Comparison of ENCODE assay signal across 13 mouse cellular contexts in the genomic region with DNA sequence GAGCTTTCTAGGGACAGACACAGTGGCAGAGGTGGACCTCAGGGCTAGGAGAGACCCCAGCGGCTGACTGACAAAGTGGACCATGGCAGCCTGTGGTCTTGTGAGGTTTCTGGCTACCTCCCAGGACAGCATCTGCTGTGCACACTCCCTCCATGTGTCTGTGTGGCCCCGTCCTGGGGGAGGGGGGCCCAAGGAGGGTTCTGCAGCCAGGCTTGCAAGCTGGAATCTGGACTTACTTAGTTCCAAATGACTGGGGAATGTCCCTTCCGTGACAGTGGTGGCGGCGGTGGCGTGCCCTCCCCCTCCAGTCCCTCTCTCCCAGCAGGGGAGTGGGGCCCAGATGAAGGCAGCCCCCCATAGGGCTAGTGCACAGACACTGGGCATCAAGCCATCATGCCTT. TPM values are rescaled to one million over a fixed set of nuclear protein-coding genes. Genes with fewer than 3 reads are reported as not detected.
A peak's percentile ranks its signal among the peaks of the same experiment; 100 is the strongest.
DNase-seq lines count a peak whose midpoint lies in the region; ATAC-seq and TF ChIP-seq lines count a peak whose summit lies in the region.
"Had no signal": no experiment of that assay in that cellular context is flagged by ENCODE, and none has a peak within 500 bp of the region (broad histone marks: within the 10 kb centered on the region; RNA-seq: fewer than 3 reads in every experiment).

No protein-coding gene starts in this region.

- no peak for TF ChIP-seq POLR2A in lung, adult 2 months (IDR thresholded peaks at IDR 0.05; ENCODE audit: borderline replicate concordance, extremely low read depth, low read depth, low read length)

- 41% methylated on average over 6 of the region's 6 CpGs for WGBS in heart, embryonic 12.5 days
- 51% methylated on average over 6 of the region's 6 CpGs for WGBS in lung, postnatal 0 days
- 67% methylated on average over 6 of the region's 6 CpGs for WGBS in lung, adult 2 months
- 12% methylated on average over 6 of the region's 6 CpGs for WGBS in embryonic facial prominence, embryonic 12.5 days
- WGBS in stomach, embryonic 14.5 days, result 25% methylated on average over 6 of the region's 6 CpGs

- DNase-seq in heart, postnatal 4 days, result peak; percentile 52
- peak; percentile 16 for DNase-seq in lung, postnatal 0 days (ENCODE audit: low spot score)
- no peak for DNase-seq in lung, adult 2 months
- DNase-seq in layer of hippocampus, adult 18-20 months (ENCODE audit: low spot score in 2 of 2), result no peak
- DNase-seq: cerebellum, adult 18-20 months; thymus, postnatal 4 days had no signal

- H3K27ac ChIP-seq in heart, embryonic 12.5 days (ENCODE audit: poor library complexity, severe bottlenecking), result no peak overlapping the region
- no peak overlapping the region for H3K27ac ChIP-seq in lung, postnatal 0 days (ENCODE audit: low read length)
- H3K27ac ChIP-seq in embryonic facial prominence, embryonic 12.5 days, result peak overlapping the region; percentile 80
- H3K27ac ChIP-seq in stomach, embryonic 14.5 days (ENCODE audit: low read length), result peak overlapping the region; percentile 66; the same call in 1 of the 2 replicates
- H3K27ac ChIP-seq: forebrain, embryonic 13.5 days; liver, embryonic 14.5 days had no signal

- H3K4me2 ChIP-seq in heart, embryonic 12.5 days, result no peak overlapping the region
- H3K4me2 ChIP-seq in lung, postnatal 0 days (replicated peaks; ENCODE audit: low read depth, low read length), result no peak overlapping the region
- H3K4me2 ChIP-seq in embryonic facial prominence, embryonic 12.5 days (replicated peaks), result no peak overlapping the region; the same call in 1 of the 2 replicates
- H3K4me2 ChIP-seq in stomach, embryonic 14.5 days (replicated peaks; ENCODE audit: low read depth, low read length), result 0 out of 2 replicates have a peak overlapping the region, but pooled peaks have one; percentile 3
- H3K4me2 ChIP-seq: forebrain, embryonic 13.5 days had no signal

- H3K4me1 ChIP-seq in heart, embryonic 12.5 days (replicated peaks), result peaks cover 36% of the 10 kb centered on the region
- peaks cover 15% of the 10 kb centered on the region; the same call in 1 of the 2 replicates for H3K4me1 ChIP-seq in lung, postnatal 0 days (ENCODE audit: insufficient read depth, low read depth, low read length)
- peaks cover 3% of the 10 kb centered on the region for H3K4me1 ChIP-seq in lung, adult 2 months (ENCODE audit: control insufficient read depth, insufficient read depth, low read length)
- H3K4me1 ChIP-seq in embryonic facial prominence, embryonic 12.5 days, result peaks cover 47% of the 10 kb centered on the region
- H3K4me1 ChIP-seq in stomach, embryonic 14.5 days (ENCODE audit: control insufficient read depth, insufficient read depth, low read length), result peaks cover 35% of the 10 kb centered on the region

- no peak overlapping the region for H3K9ac ChIP-seq in heart, embryonic 12.5 days
- no peak overlapping the region for H3K9ac ChIP-seq in lung, postnatal 0 days (replicated peaks; ENCODE audit: low read depth)
- H3K9ac ChIP-seq in embryonic facial prominence, embryonic 12.5 days, result no peak overlapping the region
- no peak overlapping the region for H3K9ac ChIP-seq in stomach, embryonic 14.5 days (replicated peaks; ENCODE audit: low read depth, low read length)
- H3K9ac ChIP-seq: forebrain, embryonic 13.5 days; liver, embryonic 14.5 days had no signal

- H3K27me3 ChIP-seq in heart, embryonic 12.5 days (replicated peaks), result peaks cover under 1% of the 10 kb centered on the region; the same call in 1 of the 2 replicates
- no peaks in the 10 kb centered on the region for H3K27me3 ChIP-seq in lung, postnatal 0 days (replicated peaks; ENCODE audit: insufficient read depth, low read length)
- H3K27me3 ChIP-seq in embryonic facial prominence, embryonic 12.5 days, result no peaks in the 10 kb centered on the region
- H3K27me3 ChIP-seq in stomach, embryonic 14.5 days (ENCODE audit: control insufficient read depth, insufficient read depth, low read length), result no peaks in the 10 kb centered on the region
- H3K27me3 ChIP-seq: forebrain, embryonic 13.5 days had no signal

- no peak for ATAC-seq in heart, embryonic 12.5 days (ENCODE audit: insufficient number of reproducible peaks, low FRiP score)
- ATAC-seq in lung, postnatal 0 days, result no peak
- no peak; the same call in 1 of the 2 replicates for ATAC-seq in embryonic facial prominence, embryonic 12.5 days (ENCODE audit: insufficient number of reproducible peaks, insufficient read depth, low FRiP score, low TSS enrichment)
- ATAC-seq in stomach, embryonic 14.5 days (ENCODE audit: insufficient number of reproducible peaks, insufficient read depth, low FRiP score, low read depth), result peak; percentile 50; the same call in 1 of the 2 replicates
- ATAC-seq: forebrain, embryonic 13.5 days had no signal

- TF ChIP-seq CTCF in lung, postnatal 0 days (IDR thresholded peaks at IDR 0.05), result no peak
- no peak for TF ChIP-seq CTCF in lung, adult 2 months (IDR thresholded peaks at IDR 0.05; ENCODE audit: insufficient read depth, low read length)

- H3K36me3 ChIP-seq in heart, embryonic 12.5 days, result no peaks in the 10 kb centered on the region
- no peaks in the 10 kb centered on the region for H3K36me3 ChIP-seq in lung, postnatal 0 days (ENCODE audit: insufficient read depth, low read length)
- no peaks in the 10 kb centered on the region for H3K36me3 ChIP-seq in embryonic facial prominence, embryonic 12.5 days
- H3K36me3 ChIP-seq in stomach, embryonic 14.5 days (ENCODE audit: control insufficient read depth, insufficient read depth, low read length), result no peaks in the 10 kb centered on the region

- no peaks in the 10 kb centered on the region for H3K9me3 ChIP-seq in heart, embryonic 12.5 days (replicated peaks)
- no peaks in the 10 kb centered on the region for H3K9me3 ChIP-seq in lung, postnatal 0 days (ENCODE audit: low read length)
- no peaks in the 10 kb centered on the region for H3K9me3 ChIP-seq in embryonic facial prominence, embryonic 12.5 days
- H3K9me3 ChIP-seq in stomach, embryonic 14.5 days (ENCODE audit: control insufficient read depth, low read depth, low read length), result no peaks in the 10 kb centered on the region
- H3K9me3 ChIP-seq: forebrain, embryonic 13.5 days had no signal

- no peak overlapping the region for H3K4me3 ChIP-seq in heart, embryonic 12.5 days
- H3K4me3 ChIP-seq in lung, postnatal 0 days (ENCODE audit: low read depth, low read length), result no peak overlapping the region
- H3K4me3 ChIP-seq in lung, adult 2 months (replicated peaks; ENCODE audit: extremely low read depth, low read depth, low read length), result no peak overlapping the region
- no peak overlapping the region for H3K4me3 ChIP-seq in embryonic facial prominence, embryonic 12.5 days
- H3K4me3 ChIP-seq in stomach, embryonic 14.5 days (ENCODE audit: low read depth, low read length), result no peak overlapping the region
- H3K4me3 ChIP-seq: forebrain, embryonic 13.5 days; myocyte had no signal

- no peak for TF ChIP-seq EP300 in lung, postnatal 0 days (IDR thresholded peaks at IDR 0.05)

RNA-seq across cellular contexts. Expression of a gene that starts 6.7 kb away (rescaled TPM):
- 10 to 100 TPM; 18.7 to 20.9 TPM for total RNA-seq in heart, postnatal 4 days (2021)
- polyA plus RNA-seq in heart, embryonic 12.5 days (2016; fragmentation: Nextera tagmentation; extraction: Ambion mirVana), result 8.1 and 8.4 TPM in 2 replicates
- 23.4 and 24.9 TPM in 2 replicates for polyA plus RNA-seq in lung, postnatal 0 days (2015; fragmentation: Nextera tagmentation; extraction: Ambion mirVana)
- polyA plus RNA-seq in lung, adult 2 months (2012; rRNA removed), result 318 and 413 TPM in 2 replicates
- 52.4 and 53.1 TPM in 2 replicates for polyA plus RNA-seq in embryonic facial prominence, embryonic 12.5 days (2016; fragmentation: Nextera tagmentation; extraction: Ambion mirVana)
- polyA plus RNA-seq in stomach, embryonic 14.5 days (2014; fragmentation: Nextera tagmentation; extraction: Ambion mirVana), result 30.2 and 33.2 TPM in 2 replicates
- total RNA-seq in layer of hippocampus, adult 18-20 months (2021), result 1 to 10 TPM; 2.8 to 5.9 TPM

RNA-seq across cellular contexts. Expression of a gene that starts 37.4 kb away (rescaled TPM):
- not detected for total RNA-seq in heart, postnatal 4 days (2021)
- polyA plus RNA-seq in heart, embryonic 12.5 days (2016; fragmentation: Nextera tagmentation; extraction: Ambion mirVana), result 0.97 and 1.2 TPM in 2 replicates
- 0.23 and 0.30 TPM in 2 replicates for polyA plus RNA-seq in lung, postnatal 0 days (2015; fragmentation: Nextera tagmentation; extraction: Ambion mirVana)
- 0.09 and 0.20 TPM in 2 replicates for polyA plus RNA-seq in lung, adult 2 months (2012; rRNA removed)
- 1.4 and 3.0 TPM in 2 replicates for polyA plus RNA-seq in embryonic facial prominence, embryonic 12.5 days (2016; fragmentation: Nextera tagmentation; extraction: Ambion mirVana)
- polyA plus RNA-seq in stomach, embryonic 14.5 days (2014; fragmentation: Nextera tagmentation; extraction: Ambion mirVana), result 1.8 and 2.4 TPM in 2 replicates
- total RNA-seq in layer of hippocampus, adult 18-20 months (2021), result not detected
- total RNA-seq: heart, adult 8-10 months had no signal
- polyA plus RNA-seq: myocyte had no signal

RNA-seq across cellular contexts. Expression of a gene that starts 47.6 kb away (rescaled TPM):
- total RNA-seq in heart, postnatal 4 days (2021), result 1 to 10 TPM; 8.0 to 8.1 TPM
- 2.9 and 3.2 TPM in 2 replicates for polyA plus RNA-seq in heart, embryonic 12.5 days (2016; fragmentation: Nextera tagmentation; extraction: Ambion mirVana)
- 0.51 and 0.81 TPM in 2 replicates for polyA plus RNA-seq in lung, postnatal 0 days (2015; fragmentation: Nextera tagmentation; extraction: Ambion mirVana)
- polyA plus RNA-seq in lung, adult 2 months (2012; rRNA removed), result 1.8 and 16.1 TPM in 2 replicates
- 8.2 and 8.3 TPM in 2 replicates for polyA plus RNA-seq in embryonic facial prominence, embryonic 12.5 days (2016; fragmentation: Nextera tagmentation; extraction: Ambion mirVana)
- 3.7 and 7.1 TPM in 2 replicates for polyA plus RNA-seq in stomach, embryonic 14.5 days (2014; fragmentation: Nextera tagmentation; extraction: Ambion mirVana)
- total RNA-seq in layer of hippocampus, adult 18-20 months (2021), result 10 to 100 TPM; 57.8 to 62.6 TPM

RNA-seq across cellular contexts. Expression of a gene that starts 53.8 kb away (rescaled TPM):
- 10 to 100 TPM; 65.4 to 73.1 TPM for total RNA-seq in heart, postnatal 4 days (2021)
- 127 and 137 TPM in 2 replicates for polyA plus RNA-seq in heart, embryonic 12.5 days (2016; fragmentation: Nextera tagmentation; extraction: Ambion mirVana)
- 119 and 128 TPM in 2 replicates for polyA plus RNA-seq in lung, postnatal 0 days (2015; fragmentation: Nextera tagmentation; extraction: Ambion mirVana)
- polyA plus RNA-seq in lung, adult 2 months (2012; rRNA removed), result 54.0 and 77.1 TPM in 2 replicates
- polyA plus RNA-seq in embryonic facial prominence, embryonic 12.5 days (2016; fragmentation: Nextera tagmentation; extraction: Ambion mirVana), result 232 and 261 TPM in 2 replicates
- polyA plus RNA-seq in stomach, embryonic 14.5 days (2014; fragmentation: Nextera tagmentation; extraction: Ambion mirVana), result 204 and 205 TPM in 2 replicates
- 100 to 1,000 TPM; 126 to 142 TPM for total RNA-seq in layer of hippocampus, adult 18-20 months (2021)

Comparison
In these comparisons a context has a peak if more than half of its experiments do, and no peak if none do; other contexts are left out.
1. DNase-seq: peak in heart, postnatal 4 days (single experiment) and lung, postnatal 0 days (single experiment); none in lung, adult 2 months (single experiment) and layer of hippocampus, adult 18-20 months (0 of 2).
2. H3K27ac ChIP-seq: peak in embryonic facial prominence, embryonic 12.5 days (single experiment) and stomach, embryonic 14.5 days (single experiment); none in heart, embryonic 12.5 days (single experiment) and lung, postnatal 0 days (single experiment).